Mouse (Mus musculus) brain, embryonic 18.5 days (tissue): ENCODE measurements around the gene Med12l.
"Not testable (repeated sequence)": the region's sequence is repeated elsewhere in the genome, so short reads cannot be mapped to it uniquely, and the experiment has no call there.

ENCODE experiments used
- DNase-seq: peaks from one replicate; pipeline ENCODE4 v3.0.0-alpha.2; 2012; ENCODE audit warnings: low read depth, low spot score

The Med12l gene

GRCm38 (mm10) chr3:59098540-59098939, 92.9 kb downstream of the Med12l start:
- no peak for DNase-seq

GRCm38 (mm10) chr3:59101218-59101986, 95.8 kb downstream of the Med12l start, which contains the start of gene Gpr171:
Gpr171 (minus strand) TSS chr3:59101821.
- no peak for DNase-seq

GRCm38 (mm10) chr3:59102146-59102545, 96.5 kb downstream of the Med12l start:
- no peak for DNase-seq

- DNase-seq = no peak
Measured at GRCm38 (mm10) chr3:59104462-59104861, 98.8 kb downstream of the Med12l start.

GRCm38 (mm10) chr3:59107439-59107838, 101.8 kb downstream of the Med12l start:
- no peak for DNase-seq

- not testable (repeated sequence) for DNase-seq
Measured at GRCm38 (mm10) chr3:59109834-59110233, 104.2 kb downstream of the Med12l start.

GRCm38 (mm10) chr3:59111944-59112343, 106.3 kb downstream of the Med12l start:
- DNase-seq = no peak

GRCm38 (mm10) chr3:59113291-59113690, 107.7 kb downstream of the Med12l start:
- not testable (repeated sequence) for DNase-seq

GRCm38 (mm10) chr3:59113973-59114517, 108.4 kb downstream of the Med12l start:
- DNase-seq = no peak

- DNase-seq = no peak
Measured at GRCm38 (mm10) chr3:59121067-59121730, 115.6 kb downstream of the Med12l start.

GRCm38 (mm10) chr3:59121780-59122449, 116.3 kb downstream of the Med12l start:
- no peak for DNase-seq

- no peak for DNase-seq
Measured at GRCm38 (mm10) chr3:59125022-59125421, 119.4 kb downstream of the Med12l start.

GRCm38 (mm10) chr3:59125783-59126555, 120.3 kb downstream of the Med12l start:
- DNase-seq = no peak

GRCm38 (mm10) chr3:59128681-59129080, 123.1 kb downstream of the Med12l start:
- DNase-seq = no peak

GRCm38 (mm10) chr3:59129547-59129946, 123.9 kb downstream of the Med12l start:
- DNase-seq = no peak

GRCm38 (mm10) chr3:59130431-59130830, 124.8 kb downstream of the Med12l start:
- DNase-seq = no peak

GRCm38 (mm10) chr3:59131081-59131480, 125.5 kb downstream of the Med12l start:
- no peak for DNase-seq

GRCm38 (mm10) chr3:59131966-59132365, 126.3 kb downstream of the Med12l start:
- DNase-seq = no peak

GRCm38 (mm10) chr3:59133189-59133588, 127.6 kb downstream of the Med12l start:
- DNase-seq = no peak

- no peak for DNase-seq
Measured at GRCm38 (mm10) chr3:59135911-59136653, 130.5 kb downstream of the Med12l start.
